Mouse (Mus musculus) cerebellum, adult (tissue): ENCODE data around the gene Ugt2a1.
"Not testable (repeated sequence)": the region's sequence is repeated elsewhere in the genome, so short reads cannot be mapped to it uniquely, and the experiment has no call there.

ENCODE experiments used
- ATAC-seq: cut with Nextera tagmentation; 2 replicates; pipeline ENCODE4 v1.9.2; 2017; ENCODE audit warnings: mild to moderate bottlenecking, moderate library complexity, mixed read lengths; ENCODE audit not compliant: insufficient number of reproducible peaks, low FRiP score, low TSS enrichment

Ugt2a1 gene

GRCm38 (mm10) chr5:87490771-87491170 is at the start of gene Ugt2a1:
Ugt2a1 (minus strand) TSS chr5:87490871.
- no peak for ATAC-seq

- no peak for ATAC-seq
Measured at GRCm38 (mm10) chr5:87538111-87538510, 47.4 kb upstream of the Ugt2a1 start, which contains the start of gene Sult1b1. Sult1b1 (minus strand) TSS chr5:87538195.

GRCm38 (mm10) chr5:87535994-87536644 is 45.4 kb upstream of the Ugt2a1 start:
- ATAC-seq = no peak

- no peak for ATAC-seq
Measured at GRCm38 (mm10) chr5:87532288-87532687, 41.6 kb upstream of the Ugt2a1 start.

- not testable (repeated sequence) for ATAC-seq
Measured at GRCm38 (mm10) chr5:87523561-87523960, 32.9 kb upstream of the Ugt2a1 start.

GRCm38 (mm10) chr5:87505776-87506458 is 15.2 kb upstream of the Ugt2a1 start:
- no peak for ATAC-seq

GRCm38 (mm10) chr5:87502687-87503086 is 12.0 kb upstream of the Ugt2a1 start:
- no peak for ATAC-seq

- no peak for ATAC-seq
Measured at GRCm38 (mm10) chr5:87499341-87499740, 8.7 kb upstream of the Ugt2a1 start.

GRCm38 (mm10) chr5:87498936-87499335 is 8.3 kb upstream of the Ugt2a1 start:
- no peak for ATAC-seq

- ATAC-seq = not testable (repeated sequence)
Measured at GRCm38 (mm10) chr5:87486706-87487105, 4.0 kb downstream of the Ugt2a1 start, which contains the start of gene Gm43638. Gm43638 (minus strand) TSS chr5:87486806.

- no peak for ATAC-seq
Measured at GRCm38 (mm10) chr5:87482160-87482559, 8.5 kb downstream of the Ugt2a1 start, which contains the start of gene Ugt2a2. Ugt2a2 (minus strand) TSS chr5:87482260.

GRCm38 (mm10) chr5:87458810-87459209 is 31.9 kb downstream of the Ugt2a1 start:
- no peak for ATAC-seq

GRCm38 (mm10) chr5:87457701-87458100 is 33.0 kb downstream of the Ugt2a1 start:
- ATAC-seq = no peak

- ATAC-seq = no peak
Measured at GRCm38 (mm10) chr5:87456216-87456850, 34.3 kb downstream of the Ugt2a1 start.

GRCm38 (mm10) chr5:87455519-87455918 is 35.2 kb downstream of the Ugt2a1 start:
- ATAC-seq = no peak

- not testable (repeated sequence) for ATAC-seq
Measured at GRCm38 (mm10) chr5:87452514-87452913, 38.2 kb downstream of the Ugt2a1 start.

GRCm38 (mm10) chr5:87436264-87436663 is 54.4 kb downstream of the Ugt2a1 start:
- ATAC-seq = no peak

- no peak for ATAC-seq
Measured at GRCm38 (mm10) chr5:87425676-87426075, 65.0 kb downstream of the Ugt2a1 start.

- ATAC-seq = not testable (repeated sequence)
Measured at GRCm38 (mm10) chr5:87424041-87424440, 66.6 kb downstream of the Ugt2a1 start, which contains the start of gene Ugt2b38. Ugt2b38 (minus strand) TSS chr5:87424203.
